Mouse (Mus musculus) bone marrow, adult 2 months (tissue): ENCODE measurements around the gene Mxi1.

Experiments used
- CTCF ChIP-seq: fragments of 200-500 bp; IDR thresholded peaks from 2 replicates; pipeline ENCODE4 v1.5.1; 2011; ENCODE audit warnings: low read length, control low read depth; ENCODE audit not compliant: control insufficient read depth, insufficient read depth
- POLR2A ChIP-seq: fragments of 200-500 bp; IDR thresholded peaks from 2 replicates; pipeline ENCODE4 v1.6.1; 2011; ENCODE audit warnings: low read depth, mild to moderate bottlenecking, control low read depth, low read length, borderline replicate concordance; ENCODE audit not compliant: control insufficient read depth

DNA sequence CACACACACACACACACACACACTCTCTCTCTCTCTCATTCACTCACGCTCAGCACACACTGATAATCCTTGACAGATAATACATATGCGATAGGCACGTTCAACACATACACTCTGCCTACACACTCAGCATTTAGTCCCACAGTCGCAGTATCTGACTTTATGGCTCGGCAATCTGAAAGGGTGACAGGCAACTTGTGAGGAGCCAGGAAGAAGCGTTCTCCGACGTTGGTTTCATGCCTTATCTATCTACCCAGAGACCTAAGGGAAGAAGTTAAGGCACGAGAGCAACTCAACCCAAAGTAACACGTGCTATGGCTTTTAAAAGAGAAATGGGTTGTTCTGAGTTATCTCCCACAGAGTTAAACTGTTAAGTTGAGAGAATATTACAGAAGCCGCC lies 104.3 kb downstream of the Mxi1 start:
- TF ChIP-seq POLR2A (no peak), CTCF (no peak)
